Mouse (Mus musculus) liver, postnatal 0 days (tissue): Measurements from ENCODE around the gene Gm45837.

ENCODE experiments used
- CTCF ChIP-seq: sonication (generic); IDR thresholded peaks from 2 replicates; pipeline ENCODE4 v1.5.1; 2016; ENCODE audit warnings: antibody characterized with exemption, low read depth
- EP300 ChIP-seq: IDR thresholded peaks from 2 replicates; pipeline ENCODE4 v1.6.1; 2016; ENCODE audit warnings: antibody characterized with exemption, low read depth, mild to moderate bottlenecking

DNA sequence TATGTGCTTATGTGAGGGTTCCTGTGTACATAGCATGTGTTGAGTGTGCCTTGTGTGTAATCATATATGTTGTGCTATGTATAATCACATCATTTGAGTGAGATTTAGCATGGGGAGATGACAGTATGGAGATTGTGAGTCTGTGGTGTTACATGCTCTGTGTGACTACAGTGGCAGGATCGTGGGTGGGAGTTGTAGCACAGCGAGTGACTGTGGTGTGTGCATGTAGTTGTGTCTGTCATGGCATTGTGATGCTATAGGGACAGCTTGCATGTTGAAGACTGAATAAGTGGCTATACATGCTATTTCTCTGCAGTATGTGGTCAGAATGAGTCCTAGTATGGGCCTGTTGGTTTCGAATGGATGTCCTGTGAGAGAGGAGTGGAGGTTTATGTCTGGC is 42.0 kb downstream of the Gm45837 start:
- TF ChIP-seq CTCF (no peak), EP300 (no peak)
